Mouse (Mus musculus) testis, postnatal 10 days (tissue): Measurements from ENCODE around the gene Pik3r1.

ENCODE experiments used
- DNase-seq: peaks from one replicate; pipeline ENCODE4 v3.0.0; 2021; ENCODE audit warnings: low spot score

Pik3r1 gene

DNA sequence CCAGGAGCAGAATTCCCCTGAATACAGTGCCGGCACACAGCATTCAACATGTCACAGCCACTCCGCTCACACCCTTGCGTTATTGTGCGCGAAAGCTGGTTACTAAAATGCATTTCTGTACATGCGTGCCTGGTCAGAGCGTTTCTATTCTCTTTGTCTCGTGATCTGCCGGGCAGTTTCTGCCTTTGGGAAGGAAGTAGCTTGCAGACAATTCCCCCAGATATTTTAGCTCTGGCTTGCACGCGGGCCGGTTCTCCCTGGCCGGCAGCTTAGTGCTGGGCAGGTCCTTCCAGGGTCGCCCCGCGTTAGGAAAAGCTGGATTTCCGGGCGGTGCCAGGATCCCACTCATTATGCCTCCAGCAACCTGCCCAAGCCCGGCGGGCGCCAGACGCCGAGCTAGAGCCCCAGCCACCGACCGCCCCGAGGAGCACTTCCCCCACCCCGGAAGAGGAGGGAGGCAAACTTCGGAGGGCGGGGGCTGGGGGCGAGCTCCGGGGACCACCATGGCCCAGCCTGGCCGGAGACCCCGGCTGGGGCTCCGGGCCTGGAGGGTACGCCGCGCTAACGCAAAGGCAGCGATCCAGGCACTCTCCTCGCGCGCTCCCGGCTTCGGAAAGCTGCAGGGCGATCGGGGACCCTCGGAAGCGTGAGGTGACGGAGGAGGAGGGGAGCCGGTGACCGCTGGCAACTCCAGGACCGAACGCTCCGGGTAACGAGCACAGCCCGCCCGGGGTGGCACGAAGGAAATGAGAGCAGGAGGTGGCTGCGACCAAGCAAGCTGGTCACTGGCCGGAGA, 806 bp downstream of the Pik3r1 start:
- peak; percentile 70 for DNase-seq

DNA sequence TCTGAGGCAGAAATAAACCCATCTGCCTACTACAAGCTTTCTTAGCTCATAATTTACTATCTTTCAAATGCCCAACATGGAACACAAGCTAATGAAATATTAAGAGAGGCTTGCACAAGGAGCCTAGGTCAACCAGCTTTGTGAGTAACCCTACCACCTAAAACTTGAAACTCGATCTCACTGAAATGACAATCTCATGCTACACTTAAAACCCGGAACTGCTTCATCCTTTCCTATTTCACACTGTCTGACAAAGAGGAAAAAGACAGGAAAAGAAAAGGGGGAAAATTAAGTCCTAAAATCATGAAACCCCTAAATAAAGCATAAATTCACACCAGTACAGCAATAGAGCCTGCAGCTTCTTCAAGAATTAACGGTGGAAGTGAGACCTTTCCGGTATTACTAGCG, 1.4 kb downstream of the Pik3r1 start:
- DNase-seq: no peak

DNA sequence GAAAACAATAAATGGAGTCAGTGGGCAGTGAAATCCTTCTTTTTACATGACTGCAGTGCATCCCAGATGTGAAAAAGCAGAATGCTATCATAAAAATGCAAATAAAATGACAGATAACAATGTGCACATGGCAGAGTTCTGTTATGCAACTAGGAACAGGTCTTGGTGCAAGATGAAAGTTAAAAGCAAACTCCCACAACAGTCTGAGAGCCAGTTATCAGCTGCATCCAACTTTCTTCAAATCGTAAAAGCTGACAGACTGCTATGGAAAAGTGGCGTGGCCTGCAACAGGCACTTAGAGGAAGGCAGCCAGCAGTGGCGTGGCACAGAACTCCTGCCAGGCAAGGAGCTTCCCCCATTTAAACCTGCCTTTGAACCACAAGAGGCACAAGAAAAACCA, 2.0 kb downstream of the Pik3r1 start:
- no peak for DNase-seq

DNA sequence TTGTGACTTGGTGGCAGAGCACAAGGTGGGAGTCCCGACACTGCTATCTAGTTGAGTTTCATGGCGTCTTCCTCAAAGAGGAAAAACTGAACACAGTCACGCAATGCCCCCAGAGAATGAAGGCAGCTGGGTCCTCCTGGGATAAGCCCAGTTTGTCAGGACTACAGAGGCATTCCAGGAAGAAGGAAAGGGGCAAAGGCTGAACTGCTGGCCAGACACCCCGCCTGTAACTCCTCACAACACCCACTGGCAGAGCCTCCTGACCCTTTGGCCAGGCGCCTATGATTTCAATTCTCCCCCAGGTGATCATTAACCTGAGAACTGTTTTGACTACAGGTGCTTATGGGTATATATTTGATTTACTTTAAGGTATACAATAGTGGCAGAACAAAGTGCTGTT, 3.9 kb downstream of the Pik3r1 start:
- no peak for DNase-seq

DNA sequence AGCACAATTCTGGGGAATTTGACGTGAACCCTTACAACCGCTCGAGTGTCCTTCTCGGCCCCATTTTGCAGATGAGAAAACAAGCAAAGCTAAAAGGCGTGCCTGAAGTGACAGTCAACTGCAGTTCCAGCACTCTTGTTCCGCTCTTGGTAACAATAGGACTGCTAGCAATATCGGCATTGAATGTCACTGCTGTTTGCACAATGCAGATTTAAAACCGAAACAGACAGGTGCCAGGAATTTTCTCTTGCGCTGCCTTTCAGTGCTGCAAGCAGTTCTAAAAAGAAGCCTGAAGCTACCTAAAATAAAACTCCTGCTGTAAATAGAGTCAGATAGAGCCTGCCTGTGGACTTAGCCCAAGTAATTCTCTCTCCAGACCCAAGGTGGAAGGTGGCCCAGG, 4.3 kb downstream of the Pik3r1 start:
- no peak for DNase-seq

DNA sequence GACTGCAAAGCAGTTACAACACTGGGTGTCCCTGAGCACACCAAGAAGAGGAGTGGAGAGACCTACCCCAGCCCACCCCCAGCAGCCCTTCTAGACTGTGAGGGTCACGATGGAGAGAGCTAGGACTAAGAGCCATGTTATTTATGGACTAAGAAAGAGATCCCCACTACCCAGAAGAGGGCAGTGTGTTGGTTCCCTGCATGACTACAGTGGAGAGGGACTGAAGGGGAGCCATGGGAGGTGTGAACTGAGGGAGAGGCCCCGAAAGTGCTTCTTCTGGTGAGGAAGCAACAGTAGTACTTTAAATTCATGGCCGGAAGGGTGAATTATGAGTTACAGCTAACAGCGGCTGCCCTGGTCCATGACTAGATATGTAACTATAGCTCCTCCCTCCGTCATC, 4.9 kb downstream of the Pik3r1 start:
- DNase-seq: no peak

DNA sequence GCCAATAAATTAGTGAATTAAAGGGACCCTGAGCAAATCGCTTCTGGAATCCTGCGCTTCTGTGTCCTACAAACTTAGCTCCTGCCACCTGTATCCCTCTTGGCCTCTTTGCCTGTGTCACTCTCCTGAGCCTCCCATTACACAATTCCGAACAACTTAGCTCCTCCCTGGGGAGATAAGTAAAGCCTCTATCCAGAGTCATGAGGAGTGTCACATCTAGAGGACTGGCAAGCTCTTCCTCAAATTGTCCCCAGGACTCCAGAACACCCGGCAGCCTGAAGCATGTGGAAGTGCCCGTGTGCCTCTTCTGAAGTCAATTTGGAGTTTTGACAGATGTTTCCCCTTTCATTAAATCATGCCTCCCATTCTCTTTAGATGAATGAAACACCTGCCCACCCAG, 6.4 kb downstream of the Pik3r1 start:
- no peak for DNase-seq

DNA sequence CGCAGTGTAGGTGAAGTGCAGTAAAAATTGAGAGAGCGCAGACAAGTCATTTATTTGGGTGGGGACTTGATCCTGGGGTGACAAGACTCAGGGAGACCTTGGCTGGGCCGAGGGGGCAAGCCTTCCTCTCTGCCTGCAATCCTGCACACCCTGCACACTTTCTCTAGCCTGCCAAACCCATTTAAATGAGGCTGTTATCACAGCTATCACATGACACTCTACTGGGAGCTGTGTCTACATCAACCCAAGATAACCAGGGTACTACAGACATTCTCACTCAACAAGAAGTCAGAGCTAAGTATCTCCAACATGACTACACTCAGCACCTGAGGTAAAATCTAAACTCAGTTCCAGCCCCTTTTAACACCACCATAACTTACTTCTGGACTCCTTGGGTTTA, 7.1 kb downstream of the Pik3r1 start:
- DNase-seq: no peak

DNA sequence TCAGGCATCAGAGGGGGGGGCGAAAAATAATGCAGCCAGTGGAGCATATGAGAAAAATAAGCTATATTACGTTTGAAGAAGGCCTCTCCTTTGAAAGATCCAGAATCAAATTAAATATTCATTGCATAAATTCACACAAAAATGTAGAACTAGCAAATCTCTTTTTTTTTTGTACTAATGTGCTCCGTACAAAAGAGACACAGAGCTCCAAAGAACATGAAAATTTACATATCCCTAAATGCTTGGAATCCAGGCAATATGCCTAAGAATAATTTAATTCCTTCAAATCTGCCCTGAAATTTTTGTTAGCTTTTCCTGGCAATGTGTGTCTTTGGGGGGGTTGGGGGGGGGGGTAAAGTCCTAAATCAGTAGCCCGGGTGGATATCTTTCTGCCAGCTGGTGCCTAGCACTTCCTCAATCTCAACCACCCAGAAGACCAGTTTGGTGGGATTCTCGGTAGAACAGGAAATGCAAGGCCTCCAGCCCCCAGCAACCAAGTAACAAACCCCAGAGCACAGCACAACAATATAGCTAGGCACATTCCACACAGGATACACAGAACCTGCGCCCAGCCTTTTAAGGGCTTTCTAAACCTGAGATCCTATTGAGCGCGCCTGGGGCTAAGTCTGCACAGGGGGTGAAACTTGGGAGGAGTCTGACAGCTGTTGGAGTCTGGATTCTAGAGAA, 7.9 kb downstream of the Pik3r1 start:
- DNase-seq: no peak

DNA sequence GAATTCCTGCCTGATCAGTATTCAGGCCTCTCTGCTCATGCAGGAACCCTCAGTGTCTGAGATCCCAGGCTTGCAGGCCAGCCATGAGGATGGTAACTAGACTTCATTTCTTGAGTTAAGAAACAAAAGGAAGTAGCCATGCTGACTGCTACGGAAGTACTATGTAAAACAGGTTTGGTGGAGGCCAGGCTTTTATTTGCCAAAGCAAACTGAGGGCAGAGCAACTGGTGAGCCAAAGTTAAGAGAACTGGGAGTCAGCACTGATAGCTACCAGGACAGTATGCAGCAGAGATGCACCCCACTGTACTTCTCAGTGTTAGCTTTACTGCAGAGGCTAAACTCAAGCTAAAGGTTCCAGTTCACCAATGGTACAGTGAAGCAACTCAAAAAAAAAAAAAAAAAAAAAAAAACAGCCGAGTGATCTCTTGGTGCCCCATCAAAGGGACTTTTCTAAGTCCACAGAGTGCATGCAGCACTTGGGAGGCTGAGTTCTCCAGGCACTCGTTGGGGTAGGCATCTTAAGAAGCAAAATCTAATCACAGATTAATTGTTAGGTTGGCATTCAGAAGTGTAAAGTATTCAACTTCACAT, 8.6 kb downstream of the Pik3r1 start:
- no peak for DNase-seq

DNA sequence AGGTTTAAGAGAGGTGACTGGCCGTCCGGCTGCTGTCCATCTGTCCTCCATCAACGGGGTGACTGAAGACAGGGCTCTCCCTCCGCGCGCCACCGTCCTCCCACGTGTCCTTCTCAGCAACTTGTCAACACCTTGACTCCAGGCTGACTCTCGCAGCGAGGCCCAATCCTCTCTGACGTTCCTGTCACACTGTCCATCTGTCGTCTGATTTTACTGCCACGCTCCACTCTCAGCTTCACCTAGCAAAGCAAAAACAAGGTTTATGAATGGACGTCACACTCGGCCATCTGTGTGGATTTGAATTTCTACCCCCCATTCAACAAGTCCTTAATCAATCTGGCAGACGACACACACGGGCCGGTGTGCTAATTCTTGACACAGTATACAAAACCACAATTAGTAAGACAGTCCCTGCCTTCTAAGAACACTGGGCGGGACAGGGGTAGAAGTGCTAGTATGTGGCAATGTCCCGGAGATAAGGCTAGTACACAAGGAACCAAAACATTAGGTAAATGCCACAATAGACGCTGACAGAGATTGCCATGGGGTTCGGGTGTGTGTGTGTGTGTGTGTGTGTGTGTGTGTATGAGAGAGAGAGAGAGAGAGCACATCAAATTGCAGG, 10.1 kb downstream of the Pik3r1 start:
- no peak for DNase-seq

DNA sequence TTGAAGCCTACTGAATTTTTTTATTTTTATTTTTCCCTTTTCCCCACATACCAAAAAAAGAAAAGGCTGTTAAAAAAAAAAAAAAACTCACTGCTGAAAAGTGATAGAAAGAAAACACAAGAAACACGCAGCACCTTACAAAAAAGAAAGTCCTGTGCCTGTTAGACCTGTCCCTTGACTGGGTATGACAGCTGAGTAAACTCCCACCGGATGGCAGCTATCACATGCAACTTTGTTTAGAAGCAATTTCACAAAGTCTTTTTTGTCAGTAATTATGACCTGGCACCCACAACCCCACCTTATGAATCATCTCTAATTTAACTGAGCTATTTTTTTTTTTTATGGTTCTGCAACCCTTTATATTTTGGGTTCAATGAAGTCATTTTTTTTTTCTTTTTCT, 12.8 kb downstream of the Pik3r1 start:
- no peak for DNase-seq

DNA sequence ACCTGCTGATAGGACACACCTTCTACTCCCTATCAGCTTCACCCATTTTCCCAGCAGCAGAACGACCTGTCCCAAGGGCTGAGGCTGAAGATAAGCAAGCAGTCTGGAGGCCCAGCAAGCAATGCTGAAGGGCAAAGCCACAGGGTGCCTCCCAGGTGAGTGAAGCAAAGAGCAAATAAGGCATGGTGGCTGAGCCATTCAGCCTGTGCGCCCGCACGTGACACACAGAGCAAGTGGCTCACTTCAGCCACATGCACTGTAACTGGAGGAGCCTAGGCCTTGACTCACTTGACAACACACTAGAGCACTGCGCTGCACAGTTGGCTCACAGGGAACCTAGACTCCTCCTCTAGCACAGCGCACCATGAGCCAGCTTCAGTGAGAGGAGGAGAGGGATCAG, 14.4 kb downstream of the Pik3r1 start:
- DNase-seq: no peak

DNA sequence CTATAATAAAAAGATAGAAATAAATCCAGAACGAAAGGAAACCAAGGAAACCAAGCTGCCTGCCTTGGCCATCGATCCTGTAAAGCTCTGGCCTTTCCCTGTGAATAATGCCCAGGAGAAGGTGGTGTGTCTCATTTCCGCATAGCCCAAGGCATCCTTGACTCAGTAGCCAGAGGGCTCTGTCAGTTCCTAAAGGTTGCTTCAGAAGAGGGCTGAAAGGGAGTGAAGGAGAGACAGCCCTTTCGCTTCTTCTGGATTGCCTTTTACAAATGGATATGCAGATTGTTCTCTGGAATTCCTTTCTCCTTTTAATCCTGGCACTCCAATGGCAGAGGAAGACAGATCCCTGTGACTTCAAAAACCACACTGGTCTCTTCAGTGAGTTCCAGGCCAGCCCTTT, 16.2 kb downstream of the Pik3r1 start:
- DNase-seq: no peak

DNA sequence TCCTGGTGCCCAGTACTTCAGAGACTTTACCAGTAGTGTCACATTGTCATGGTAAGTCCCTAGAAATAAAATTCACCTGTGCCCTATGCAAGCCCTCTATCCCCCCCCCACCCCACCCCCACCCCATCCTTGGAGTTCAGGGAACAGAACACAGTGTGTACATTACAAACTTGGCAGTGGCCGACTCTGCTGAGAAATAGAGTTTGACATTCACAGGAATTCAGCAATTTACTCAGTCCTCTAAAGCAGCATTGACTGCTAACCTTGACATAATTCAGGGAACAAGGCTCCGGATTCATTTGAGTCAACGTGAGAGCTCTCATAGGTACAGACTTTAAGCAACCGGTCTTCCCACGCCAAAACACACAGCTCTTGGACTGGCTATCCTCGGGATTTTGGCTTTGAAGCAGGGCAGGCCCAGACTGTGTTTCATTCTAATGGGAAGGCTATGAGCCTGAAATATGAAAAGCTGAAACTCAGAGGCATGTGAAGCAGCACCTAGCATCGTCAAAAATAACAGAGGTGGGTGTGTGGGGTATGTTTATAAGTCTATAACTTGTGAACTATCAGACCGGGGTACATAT, 21.9 kb downstream of the Pik3r1 start:
- DNase-seq: no peak

DNA sequence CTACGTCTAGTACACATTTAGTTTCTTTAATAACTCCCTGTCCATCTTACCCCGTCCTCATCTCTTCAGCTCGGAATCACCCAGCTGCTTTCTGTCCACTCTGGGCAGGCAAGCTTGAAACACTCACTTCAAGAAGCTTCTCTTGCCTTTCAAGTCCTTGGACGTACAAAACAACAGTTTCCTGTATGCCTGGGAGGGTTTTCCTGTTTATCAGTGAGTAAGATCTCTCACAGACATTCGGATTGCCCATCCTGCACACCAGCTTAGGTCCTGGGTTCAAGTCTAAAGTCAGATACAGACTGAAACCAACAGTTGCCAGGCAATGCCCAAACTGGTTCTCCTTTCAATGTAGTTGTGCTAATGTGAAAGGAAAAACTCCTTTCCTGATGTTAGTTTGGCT, 23.1 kb downstream of the Pik3r1 start:
- DNase-seq: no peak

DNA sequence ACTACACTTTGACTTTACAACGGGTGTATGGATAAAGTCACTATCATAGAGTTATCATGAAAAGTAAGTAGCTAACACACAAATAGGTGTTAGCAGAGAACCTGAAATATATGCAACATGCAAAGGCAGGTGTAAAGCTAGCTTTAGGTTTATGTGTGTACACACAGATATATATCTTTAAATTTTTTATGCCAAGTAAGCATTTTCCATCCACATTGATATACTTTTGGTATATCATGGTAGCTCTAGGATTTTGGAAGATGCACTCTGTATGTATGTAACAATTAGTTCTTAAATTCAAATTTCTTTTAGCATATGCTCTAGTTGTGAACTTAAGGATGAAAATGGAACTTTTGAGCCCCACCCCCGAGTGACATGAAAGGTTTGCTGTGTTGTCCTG, 24.0 kb downstream of the Pik3r1 start:
- DNase-seq: no peak

DNA sequence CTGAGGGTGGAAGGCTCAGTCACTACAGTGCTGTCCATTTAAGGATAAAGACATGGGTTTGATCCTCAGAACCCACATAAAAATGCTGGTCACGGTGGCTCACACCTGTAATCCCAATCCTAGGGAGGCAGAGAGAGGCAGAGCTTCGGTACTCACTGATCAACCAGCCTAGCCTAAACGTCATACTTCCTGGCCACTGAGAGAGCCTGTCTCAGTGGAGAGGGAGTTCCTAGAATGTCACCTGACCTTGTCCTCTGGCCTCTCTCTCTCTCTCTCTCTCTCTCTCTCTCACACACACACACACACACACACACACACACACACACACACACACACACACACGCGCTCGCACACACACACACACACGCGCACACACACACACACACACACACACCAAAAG, 24.8 kb downstream of the Pik3r1 start:
- DNase-seq: no peak

DNA sequence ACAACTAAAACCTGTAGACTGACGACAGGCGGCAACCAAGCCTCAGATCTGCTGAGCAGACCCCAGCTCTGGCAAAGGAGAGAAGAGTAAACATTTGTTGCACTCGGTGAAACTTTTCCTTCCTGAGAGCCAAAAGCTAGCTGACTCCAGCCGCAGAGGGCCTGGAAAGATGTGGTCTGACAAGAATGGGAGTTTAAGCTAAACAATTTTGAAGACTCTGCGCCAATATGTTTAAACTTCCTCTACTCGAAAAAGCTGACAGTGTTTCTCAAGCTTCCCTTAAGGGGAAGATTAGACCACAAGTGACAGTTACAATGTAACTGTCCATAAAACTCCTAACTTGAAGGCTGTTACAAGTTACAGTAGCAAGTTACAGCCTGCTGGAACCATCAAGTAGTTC, 25.4 kb downstream of the Pik3r1 start:
- DNase-seq: no peak

DNA sequence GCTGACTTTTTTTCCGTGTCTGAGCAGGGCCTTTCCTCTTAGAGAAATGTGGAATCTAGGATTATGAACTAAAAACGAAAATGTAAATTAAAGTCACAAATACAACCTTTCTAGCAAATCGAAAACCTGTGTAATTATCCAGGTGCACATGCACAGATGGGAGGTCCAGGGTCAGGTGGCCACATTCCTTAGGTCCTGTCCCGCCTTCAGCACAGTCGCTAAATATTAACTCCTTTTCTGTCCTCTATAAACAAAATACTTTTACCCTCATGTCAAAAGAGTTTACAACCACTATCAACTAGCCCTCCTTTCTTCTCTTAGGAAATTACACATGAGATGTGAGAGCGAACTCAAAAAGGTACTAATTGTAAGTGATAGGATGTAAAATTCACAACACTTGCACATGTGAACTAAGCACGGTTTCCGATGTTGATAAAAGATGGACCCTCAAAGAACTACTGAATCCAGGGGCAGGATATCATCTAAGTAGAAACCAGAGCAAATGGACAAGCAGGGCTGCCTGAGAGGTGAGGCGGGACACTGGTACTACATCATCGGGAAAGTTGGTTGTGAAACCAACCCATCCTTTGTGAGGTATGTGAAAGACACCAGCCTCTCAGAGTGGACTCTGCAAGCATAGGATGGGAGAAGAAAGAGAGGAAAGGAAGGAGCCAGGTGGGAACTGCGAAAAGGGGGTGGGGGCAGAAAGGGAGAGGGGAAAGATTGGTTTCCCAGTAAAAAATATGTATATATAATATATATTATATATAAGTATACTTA, 26.3 kb downstream of the Pik3r1 start:
- no peak for DNase-seq

DNA sequence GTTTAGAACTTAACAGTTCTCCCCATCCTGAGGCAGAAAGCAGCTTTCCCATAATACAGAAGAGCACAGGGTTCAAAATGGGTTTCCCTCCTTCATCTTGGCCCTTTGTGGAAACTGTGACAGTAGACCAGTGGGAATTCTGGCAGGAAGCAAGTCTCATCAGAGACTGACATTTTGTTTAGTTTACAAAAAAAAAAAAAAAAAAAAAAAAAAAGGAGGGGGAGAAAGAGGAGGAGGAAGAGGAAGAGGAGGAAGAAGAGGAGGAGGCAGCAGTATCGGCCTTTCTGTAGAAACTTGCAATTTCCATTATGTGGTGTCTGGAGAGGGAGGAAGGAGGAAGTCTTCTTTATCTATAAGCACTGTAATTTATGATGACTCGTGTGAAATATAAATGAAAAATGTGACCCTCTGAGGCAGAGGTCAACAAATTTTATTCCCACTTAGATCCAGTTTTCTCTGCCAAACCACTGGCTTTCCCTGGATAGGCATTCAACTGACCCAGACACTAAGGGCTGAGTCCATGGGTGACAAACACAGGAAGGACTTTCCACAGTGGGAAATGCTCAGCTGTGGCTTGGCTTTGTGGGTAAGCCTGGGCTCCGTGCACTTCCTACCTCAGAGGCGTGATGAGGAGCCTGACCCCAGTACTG, 28.2 kb downstream of the Pik3r1 start:
- DNase-seq: no peak
